Mouse (Mus musculus): Measurements from ENCODE around the gene Lrrc8c. TPM values are rescaled to one million over a fixed set of nuclear protein-coding genes. Genes with fewer than 3 reads are reported as not detected.

Lrrc8c gene
- polyA plus RNA-seq, 2 experiments, result 6.5 to 18.0 TPM

DNA sequence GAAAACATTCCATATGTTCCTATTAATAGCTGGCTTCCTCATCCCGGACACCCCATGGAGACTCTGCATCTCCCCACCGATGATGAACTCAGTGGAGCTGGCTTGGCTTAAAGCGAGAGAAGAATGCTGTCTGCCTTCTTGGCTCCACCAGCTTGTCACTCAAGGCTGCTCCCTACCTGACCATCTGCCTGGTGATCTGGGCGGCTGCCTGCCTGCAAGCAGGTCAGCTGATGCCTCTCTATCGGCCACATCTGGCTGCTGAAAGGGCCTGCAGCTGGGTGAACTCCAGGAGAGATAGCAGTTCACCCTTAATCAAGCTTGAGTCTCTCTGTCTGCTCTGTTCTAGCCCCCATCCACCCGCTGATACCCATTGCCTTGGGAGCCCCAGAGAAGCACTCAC, 56.7 kb downstream of the Lrrc8c start:
- peak; percentile 83 to 88 (median 85) for DNase-seq (ENCODE audit: low read depth in 3 of 3, low spot score in 3 of 3)
- H3K9ac ChIP-seq (replicated peaks), result peak overlapping the region; percentile 61
- H3K27ac ChIP-seq, result peak overlapping the region; percentile 83

DNA sequence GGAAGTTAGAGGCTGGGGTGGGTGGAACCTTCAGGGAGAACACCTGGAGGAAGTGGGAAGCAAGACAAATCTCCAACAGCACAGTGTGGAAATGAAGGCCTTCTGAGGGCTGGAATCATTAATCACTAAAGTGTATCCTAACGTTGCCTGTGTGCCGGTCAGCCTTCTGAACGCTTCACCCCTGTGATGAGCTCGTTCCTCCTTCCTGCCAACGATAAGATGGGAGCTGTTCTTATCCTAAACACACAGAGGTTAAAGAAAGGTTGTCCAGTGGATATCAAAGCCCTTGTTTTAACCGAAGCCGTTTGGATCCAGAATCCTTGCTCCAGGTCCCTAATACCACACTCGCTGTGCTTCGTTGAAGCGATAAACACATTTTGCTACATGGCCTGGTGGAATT, 61.7 kb downstream of the Lrrc8c start:
- Histone ChIP-seq H3K27ac (peak overlapping the region; percentile 30), H3K9me3 (ENCODE audit: control insufficient read depth, low read length) (no peaks in the 10 kb centered on the region), H3K4me1 (replicated peaks; ENCODE audit: control insufficient read depth in 2 of 2, insufficient read depth in 2 of 2, low read length in 1 of 2) (peaks cover 12 to 30% of the 10 kb centered on the region in 2 experiments), H3K4me2 (ENCODE audit: low read depth) (peak overlapping the region; percentile 6; the same call in 1 of the 2 replicates), H3K4me3 (ENCODE audit: insufficient read depth in 1 of 2, low read depth in 2 of 2, low read length in 2 of 2) (no peak overlapping the region), H3K9ac (replicated peaks) (no peak overlapping the region; the same call in 1 of the 2 replicates), H3K27me3 (ENCODE audit: control insufficient read depth, insufficient read depth, low read length) (no peaks in the 10 kb centered on the region), H3K36me3 (replicated peaks; ENCODE audit: control insufficient read depth, insufficient read depth, low read depth) (peaks cover 5% of the 10 kb centered on the region; the same call in 1 of the 2 replicates)
- no peak for TF ChIP-seq CTCF (IDR thresholded peaks at IDR 0.05; ENCODE audit: low read depth)
- TF ChIP-seq EP300 (IDR thresholded peaks at IDR 0.05; ENCODE audit: low read depth), result peak; percentile 22; the same call in 1 of the 2 replicates
- DNase-seq (ENCODE audit: low read depth in 3 of 3, low spot score in 3 of 3), result peak in 1 of 3 experiments; percentile 22
- no peak; the same call in 1 of the 2 replicates for ATAC-seq (ENCODE audit: insufficient read depth)
- WGBS (ENCODE audit: insufficient replicate concordance), result 51% methylated on average over 10 of the region's 10 CpGs

More for the DNA sequence above, 56.7 kb downstream of the Lrrc8c start:
- no peak overlapping the region for H3K4me3 ChIP-seq (ENCODE audit: insufficient read depth in 1 of 2, low read depth in 2 of 2, low read length in 2 of 2)
- H3K4me2 ChIP-seq (ENCODE audit: low read depth), result peak overlapping the region; percentile 59
- H3K27me3 ChIP-seq (ENCODE audit: control insufficient read depth, insufficient read depth, low read length), result no peaks in the 10 kb centered on the region
- H3K36me3 ChIP-seq (replicated peaks; ENCODE audit: control insufficient read depth, insufficient read depth, low read depth), result peaks cover 9% of the 10 kb centered on the region; the same call in 1 of the 2 replicates
- WGBS (ENCODE audit: insufficient replicate concordance), result 29% methylated on average over 6 of the region's 6 CpGs
- peaks cover 24 to 33% of the 10 kb centered on the region in 2 experiments for H3K4me1 ChIP-seq (replicated peaks; ENCODE audit: control insufficient read depth in 2 of 2, insufficient read depth in 2 of 2, low read length in 1 of 2)
- TF ChIP-seq EP300 (IDR thresholded peaks at IDR 0.05; ENCODE audit: low read depth) (peak; percentile 93), CTCF (IDR thresholded peaks at IDR 0.05; ENCODE audit: low read depth) (peak; percentile 49; the same call in 1 of the 2 replicates)
- H3K9me3 ChIP-seq (ENCODE audit: control insufficient read depth, low read length), result no peaks in the 10 kb centered on the region
- peak; percentile 96 for ATAC-seq (ENCODE audit: insufficient read depth)

DNA sequence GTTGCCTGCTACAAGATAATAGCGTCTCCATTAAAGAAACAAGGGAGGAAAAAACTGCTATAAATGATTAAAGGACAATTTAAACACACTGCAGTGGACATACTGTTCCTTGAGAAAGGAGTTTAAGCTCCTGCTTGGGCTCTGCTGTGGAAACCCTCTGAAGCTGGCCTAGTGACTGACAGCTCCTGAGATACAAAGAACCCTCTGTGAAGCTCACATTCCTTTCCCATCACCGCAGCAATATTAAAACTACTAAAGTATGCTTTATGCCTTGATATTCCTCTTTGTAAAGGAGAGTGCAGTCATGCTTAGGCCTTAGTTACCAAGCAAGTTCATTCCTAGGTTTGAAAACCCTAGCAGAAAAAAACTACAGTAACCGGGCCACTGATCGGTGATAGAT, 66.7 kb downstream of the Lrrc8c start:
- no peaks in the 10 kb centered on the region; the same call in 1 of the 2 replicates for H3K36me3 ChIP-seq (replicated peaks; ENCODE audit: control insufficient read depth, insufficient read depth, low read depth)
- H3K4me1 ChIP-seq (replicated peaks; ENCODE audit: control insufficient read depth in 2 of 2, insufficient read depth in 2 of 2, low read length in 1 of 2), result peaks cover 0 to 10% of the 10 kb centered on the region in 2 experiments; a peak in 2 of 4 replicates
- TF ChIP-seq EP300 (IDR thresholded peaks at IDR 0.05; ENCODE audit: low read depth) (no peak), CTCF (IDR thresholded peaks at IDR 0.05; ENCODE audit: low read depth) (no peak)
- H3K27ac ChIP-seq, result no peak overlapping the region
- DNase-seq (ENCODE audit: low read depth in 3 of 3, low spot score in 3 of 3) (no peak), ATAC-seq (ENCODE audit: insufficient read depth) (no peak)
- no peaks in the 10 kb centered on the region for H3K9me3 ChIP-seq (ENCODE audit: control insufficient read depth, low read length)
- no peaks in the 10 kb centered on the region for H3K27me3 ChIP-seq (ENCODE audit: control insufficient read depth, insufficient read depth, low read length)
- no peak overlapping the region for H3K9ac ChIP-seq (replicated peaks)
- H3K4me3 ChIP-seq (ENCODE audit: insufficient read depth in 1 of 2, low read depth in 2 of 2, low read length in 2 of 2), result no peak overlapping the region
- no peak overlapping the region for H3K4me2 ChIP-seq (ENCODE audit: low read depth)
- 78% methylated on average over 4 of the region's 4 CpGs for WGBS (ENCODE audit: insufficient replicate concordance)

DNA sequence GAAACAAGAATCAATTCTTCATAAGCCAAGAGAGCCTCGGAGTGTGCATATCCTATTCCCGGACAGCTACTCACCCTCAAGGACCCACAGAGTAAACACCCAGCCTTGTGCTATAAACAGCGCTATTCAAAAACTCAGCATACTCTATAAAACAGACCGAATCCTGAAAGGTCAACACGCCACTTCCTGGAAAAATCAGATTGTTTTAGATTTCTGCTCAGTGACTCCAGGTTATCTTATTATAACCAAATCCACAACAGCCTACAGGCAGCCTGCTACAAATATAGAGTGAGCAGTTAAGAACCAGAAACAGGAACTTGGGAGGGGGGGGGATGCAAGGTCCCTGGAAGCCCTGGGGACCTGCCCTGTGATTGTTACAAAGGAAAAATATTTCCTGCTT, 67.5 kb downstream of the Lrrc8c start:
- Histone ChIP-seq H3K4me3 (ENCODE audit: insufficient read depth in 1 of 2, low read depth in 2 of 2, low read length in 2 of 2) (no peak overlapping the region), H3K4me2 (ENCODE audit: low read depth) (no peak overlapping the region), H3K27ac (no peak overlapping the region), H3K9me3 (ENCODE audit: control insufficient read depth, low read length) (no peaks in the 10 kb centered on the region), H3K4me1 (replicated peaks; ENCODE audit: control insufficient read depth in 2 of 2, insufficient read depth in 2 of 2, low read length in 1 of 2) (peaks cover 0 to 6% of the 10 kb centered on the region in 2 experiments; a peak in 1 of 4 replicates), H3K36me3 (replicated peaks; ENCODE audit: control insufficient read depth, insufficient read depth, low read depth) (no peaks in the 10 kb centered on the region; the same call in 1 of the 2 replicates), H3K9ac (replicated peaks) (no peak overlapping the region), H3K27me3 (ENCODE audit: control insufficient read depth, insufficient read depth, low read length) (no peaks in the 10 kb centered on the region)
- ATAC-seq (ENCODE audit: insufficient read depth) (no peak), DNase-seq (ENCODE audit: low read depth in 3 of 3, low spot score in 3 of 3) (no peak)
- no peak for TF ChIP-seq CTCF (IDR thresholded peaks at IDR 0.05; ENCODE audit: low read depth)
- no peak for TF ChIP-seq EP300 (IDR thresholded peaks at IDR 0.05; ENCODE audit: low read depth)
- WGBS (ENCODE audit: insufficient replicate concordance), result 60% methylated on average over 5 of the region's 5 CpGs

DNA sequence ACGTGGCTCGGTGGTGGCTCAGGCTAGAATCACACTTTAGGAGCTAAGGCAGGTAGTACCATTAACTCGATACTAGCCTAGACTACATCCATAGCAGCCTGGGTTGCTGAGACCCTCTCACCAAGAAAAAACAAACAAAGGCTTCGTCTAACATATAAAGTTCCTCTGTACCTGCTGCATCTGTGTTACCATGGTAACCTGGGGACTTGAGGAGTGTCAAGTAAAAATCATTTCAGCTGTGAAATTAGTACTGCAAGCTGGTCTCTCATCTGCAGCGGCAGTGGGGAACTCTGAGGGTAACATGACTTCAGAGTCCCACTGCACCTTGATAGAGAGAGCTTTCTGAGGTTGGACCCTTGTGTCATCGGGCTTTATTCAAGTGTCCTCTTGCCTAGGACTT, 68.3 kb downstream of the Lrrc8c start:
- H3K9ac ChIP-seq (replicated peaks), result no peak overlapping the region
- H3K36me3 ChIP-seq (replicated peaks; ENCODE audit: control insufficient read depth, insufficient read depth, low read depth), result no peaks in the 10 kb centered on the region; the same call in 1 of the 2 replicates
- no peak for TF ChIP-seq CTCF (IDR thresholded peaks at IDR 0.05; ENCODE audit: low read depth)
- TF ChIP-seq EP300 (IDR thresholded peaks at IDR 0.05; ENCODE audit: low read depth), result no peak
- WGBS (ENCODE audit: insufficient replicate concordance), result 80% methylated on average over 6 of the region's 6 CpGs
- no peaks in the 10 kb centered on the region for H3K27me3 ChIP-seq (ENCODE audit: control insufficient read depth, insufficient read depth, low read length)
- no peak overlapping the region for H3K27ac ChIP-seq
- ATAC-seq (ENCODE audit: insufficient read depth) (no peak), DNase-seq (ENCODE audit: low read depth in 3 of 3, low spot score in 3 of 3) (no peak)
- H3K4me2 ChIP-seq (ENCODE audit: low read depth), result no peak overlapping the region
- H3K9me3 ChIP-seq (ENCODE audit: control insufficient read depth, low read length), result no peaks in the 10 kb centered on the region
- H3K4me1 ChIP-seq (replicated peaks; ENCODE audit: control insufficient read depth in 2 of 2, insufficient read depth in 2 of 2, low read length in 1 of 2), result peaks cover 0 to 6% of the 10 kb centered on the region in 2 experiments; a peak in 1 of 4 replicates
- no peak overlapping the region for H3K4me3 ChIP-seq (ENCODE audit: insufficient read depth in 1 of 2, low read depth in 2 of 2, low read length in 2 of 2)

Data from liver, embryonic 14.5 days (tissue).